Mouse (Mus musculus): ENCODE data around the gene Agrn. TPM values are rescaled to one million over a fixed set of nuclear protein-coding genes. Genes with fewer than 3 reads are reported as not detected.

Gene Agrn
- polyA plus RNA-seq (2014; fragmentation: Illumina TruSeq; extraction: RNeasy Lipid Tissue Mini Kit (QIAGEN cat#74804); ENCODE audit: insufficient read depth, low read depth, low replicate concordance), result 53.1 TPM

GRCm38 (mm10) chr4:156197131-156197828 is at the start of gene Agrn:
TSS of gene Agrn (minus strand) at chr4:156197488.

GRCm38 (mm10) chr4:156235808-156236533 is 38.7 kb upstream of the Agrn start, which contains the start of gene Noc2l:
TSS of gene Noc2l (plus strand) at chr4:156236010.

GRCm38 (mm10) chr4:156234701-156235213 is 37.5 kb upstream of the Agrn start, which contains the start of gene Plekhn1:
TSS of gene Plekhn1 (minus strand) at chr4:156234857.

GRCm38 (mm10) chr4:156215649-156216048 is 18.4 kb upstream of the Agrn start, which contains the start of gene Perm1:
TSS of gene Perm1 (plus strand) at chr4:156215868.

GRCm38 (mm10) chr4:156203001-156203412 is 5.7 kb upstream of the Agrn start, which contains the start of gene AW011738:
TSS of gene AW011738 (plus strand) at chr4:156203304.

GRCm38 (mm10) chr4:156200623-156201475 is 3.6 kb upstream of the Agrn start, which contains the start of gene Isg15:
TSS of gene Isg15 (minus strand) at chr4:156200818.

GRCm38 (mm10) chr4:156130436-156130835 is 66.9 kb downstream of the Agrn start, which contains the start of gene Rnf223:
TSS of gene Rnf223 (plus strand) at chr4:156130513.

Other genes with a start within 250 kb of the Agrn start
- gene C1qtnf12, start 235.2 kb downstream of the Agrn start, polyA plus RNA-seq (2014; fragmentation: Illumina TruSeq; extraction: RNeasy Lipid Tissue Mini Kit (QIAGEN cat#74804); ENCODE audit: insufficient read depth, low read depth, low replicate concordance), result 18.9 TPM
- gene B3galt6, start 204.8 kb downstream of the Agrn start, polyA plus RNA-seq (2014; fragmentation: Illumina TruSeq; extraction: RNeasy Lipid Tissue Mini Kit (QIAGEN cat#74804); ENCODE audit: insufficient read depth, low read depth, low replicate concordance), result 3.9 TPM
- 179 TPM for gene Sdf4, start 204.6 kb downstream of the Agrn start, polyA plus RNA-seq (2014; fragmentation: Illumina TruSeq; extraction: RNeasy Lipid Tissue Mini Kit (QIAGEN cat#74804); ENCODE audit: insufficient read depth, low read depth, low replicate concordance)
- 2.9 TPM for gene Tnfrsf4, start 183.6 kb downstream of the Agrn start, polyA plus RNA-seq (2014; fragmentation: Illumina TruSeq; extraction: RNeasy Lipid Tissue Mini Kit (QIAGEN cat#74804); ENCODE audit: insufficient read depth, low read depth, low replicate concordance)
- gene Tnfrsf18, start 171.3 kb downstream of the Agrn start, polyA plus RNA-seq (2014; fragmentation: Illumina TruSeq; extraction: RNeasy Lipid Tissue Mini Kit (QIAGEN cat#74804); ENCODE audit: insufficient read depth, low read depth, low replicate concordance), result 4.0 TPM
- gene Ttll10, start 138.1 kb downstream of the Agrn start, polyA plus RNA-seq (2014; fragmentation: Illumina TruSeq; extraction: RNeasy Lipid Tissue Mini Kit (QIAGEN cat#74804); ENCODE audit: insufficient read depth, low read depth, low replicate concordance), result 1.3 TPM
- gene 9430015G10Rik, start 87.5 kb downstream of the Agrn start, polyA plus RNA-seq (2014; fragmentation: Illumina TruSeq; extraction: RNeasy Lipid Tissue Mini Kit (QIAGEN cat#74804); ENCODE audit: insufficient read depth, low read depth, low replicate concordance), result 4.0 TPM
- not detected for gene Rnf223, start 67.0 kb downstream of the Agrn start, polyA plus RNA-seq (2014; fragmentation: Illumina TruSeq; extraction: RNeasy Lipid Tissue Mini Kit (QIAGEN cat#74804); ENCODE audit: insufficient read depth, low read depth, low replicate concordance)
- gene Isg15, start 3.3 kb upstream of the Agrn start, polyA plus RNA-seq (2014; fragmentation: Illumina TruSeq; extraction: RNeasy Lipid Tissue Mini Kit (QIAGEN cat#74804); ENCODE audit: insufficient read depth, low read depth, low replicate concordance), result 46.9 TPM
- gene AW011738, start 5.8 kb upstream of the Agrn start, polyA plus RNA-seq (2014; fragmentation: Illumina TruSeq; extraction: RNeasy Lipid Tissue Mini Kit (QIAGEN cat#74804); ENCODE audit: insufficient read depth, low read depth, low replicate concordance), result 2.0 TPM
- 1.2 TPM for gene Perm1, start 18.4 kb upstream of the Agrn start, polyA plus RNA-seq (2014; fragmentation: Illumina TruSeq; extraction: RNeasy Lipid Tissue Mini Kit (QIAGEN cat#74804); ENCODE audit: insufficient read depth, low read depth, low replicate concordance)
- 11.9 TPM for gene Plekhn1, start 37.4 kb upstream of the Agrn start, polyA plus RNA-seq (2014; fragmentation: Illumina TruSeq; extraction: RNeasy Lipid Tissue Mini Kit (QIAGEN cat#74804); ENCODE audit: insufficient read depth, low read depth, low replicate concordance)
- 23.9 TPM for gene Noc2l, start 38.5 kb upstream of the Agrn start, polyA plus RNA-seq (2014; fragmentation: Illumina TruSeq; extraction: RNeasy Lipid Tissue Mini Kit (QIAGEN cat#74804); ENCODE audit: insufficient read depth, low read depth, low replicate concordance)
- gene Samd11, start 58.2 kb upstream of the Agrn start, polyA plus RNA-seq (2014; fragmentation: Illumina TruSeq; extraction: RNeasy Lipid Tissue Mini Kit (QIAGEN cat#74804); ENCODE audit: insufficient read depth, low read depth, low replicate concordance), result not detected
- not detected for gene Vmn2r-ps159, start 133.6 kb upstream of the Agrn start, polyA plus RNA-seq (2014; fragmentation: Illumina TruSeq; extraction: RNeasy Lipid Tissue Mini Kit (QIAGEN cat#74804); ENCODE audit: insufficient read depth, low read depth, low replicate concordance)

All from lung, adult 10 weeks (tissue).